Mouse (Mus musculus) layer of hippocampus, adult 9-10 months (tissue): ENCODE measurements around the gene Dnaaf3.

ENCODE experiments used
- DNase-seq: peaks from one replicate; pipeline ENCODE4 v3.0.0; 2022; ENCODE audit warnings: low spot score

Dnaaf3 gene

GRCm38 (mm10) chr7:4498251-4498650 lies 34.0 kb downstream of the Dnaaf3 start:
- no peak for DNase-seq

GRCm38 (mm10) chr7:4497271-4497903 lies 34.9 kb downstream of the Dnaaf3 start:
- DNase-seq = no peak

GRCm38 (mm10) chr7:4496468-4496867 lies 35.8 kb downstream of the Dnaaf3 start:
- DNase-seq = no peak

- DNase-seq = no peak
Measured at GRCm38 (mm10) chr7:4493991-4494390, 38.3 kb downstream of the Dnaaf3 start.

- no peak for DNase-seq
Measured at GRCm38 (mm10) chr7:4492284-4493224, 39.7 kb downstream of the Dnaaf3 start.

- DNase-seq = no peak
Measured at GRCm38 (mm10) chr7:4491308-4491707, 40.9 kb downstream of the Dnaaf3 start.

DNA sequence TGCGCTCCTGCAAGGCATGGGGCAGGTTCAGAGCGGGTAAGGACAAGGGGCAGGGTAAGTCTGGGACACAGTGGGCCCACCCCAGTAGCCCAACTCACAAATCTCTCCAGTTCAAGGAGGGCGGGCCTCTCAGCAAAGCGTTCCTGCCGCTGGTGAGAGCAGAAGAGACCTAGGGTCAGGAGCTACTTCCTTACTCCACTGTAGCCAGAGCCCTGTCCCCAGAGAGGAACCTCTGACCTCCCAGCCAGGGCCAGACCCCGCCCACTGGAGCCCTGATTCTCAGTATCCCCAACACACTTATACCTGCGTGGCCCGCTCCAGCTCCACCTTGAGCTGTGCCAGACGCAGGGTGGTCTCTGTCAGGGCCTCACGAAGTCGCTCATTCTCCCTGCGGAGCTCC lies 50.0 kb downstream of the Dnaaf3 start:
- no peak for DNase-seq

DNA sequence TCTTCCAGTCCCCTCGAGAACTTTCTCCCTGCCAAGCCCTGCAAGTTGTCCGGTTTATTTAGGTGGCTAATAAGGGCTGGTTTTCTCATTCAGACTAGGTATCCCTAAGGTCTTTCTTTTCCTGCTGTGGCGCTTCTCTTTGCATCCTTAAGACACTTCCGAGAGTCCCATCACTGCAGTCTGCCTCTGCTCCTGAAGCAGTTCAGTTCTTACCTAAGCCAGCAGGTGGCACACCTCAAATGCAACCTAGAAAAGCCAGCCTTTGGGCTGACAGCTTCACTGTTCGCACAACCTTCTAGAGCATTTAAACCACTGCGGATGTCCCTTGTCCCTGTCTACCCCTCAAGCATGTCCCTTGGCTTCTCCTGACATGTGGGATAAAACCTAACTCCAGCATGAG lies 52.6 kb downstream of the Dnaaf3 start:
- no peak for DNase-seq

- no peak for DNase-seq
Measured at GRCm38 (mm10) chr7:4478796-4479291, 53.4 kb downstream of the Dnaaf3 start.

GRCm38 (mm10) chr7:4478021-4478795 lies 54.0 kb downstream of the Dnaaf3 start:
- DNase-seq = no peak

DNA sequence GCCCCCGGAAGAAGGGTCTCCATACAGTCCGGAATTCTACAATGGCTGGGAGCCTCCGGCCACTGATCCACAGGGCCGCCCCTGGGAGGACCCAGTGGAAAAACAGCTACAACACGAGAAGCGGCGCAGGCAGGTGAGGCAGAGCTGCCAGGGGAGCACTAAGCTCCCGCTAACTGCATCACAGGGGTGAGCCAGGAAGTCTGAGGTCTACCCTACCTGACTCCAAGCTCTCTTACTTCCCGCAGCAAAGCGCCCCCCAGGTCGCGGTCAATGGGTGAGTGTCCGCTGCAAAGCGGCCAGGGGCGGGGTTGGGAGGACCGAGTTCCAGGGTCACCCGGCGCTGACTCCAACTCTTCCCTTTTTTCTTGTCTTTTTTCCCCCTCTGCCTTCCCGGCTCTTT lies 58.3 kb downstream of the Dnaaf3 start:
- DNase-seq = no peak
